Mouse (Mus musculus): ENCODE measurements at regions not wholly inside any gene's neighbourhood (a gene's known extent, or its start where the extent isn't known, plus 50 kb on each side); places are given as distances from the start of the nearest gene placed in this dataset.
"Not testable (repeated sequence)": the region's sequence is repeated elsewhere in the genome, so short reads cannot be mapped to it uniquely, and the experiment has no call there.

- DNase-seq (ENCODE audit: extremely low spot score, low read depth, low spot score) = not testable (repeated sequence)
Measured at GRCm38 (mm10) chr6:37747793-37748192, 122.8 kb upstream of the Trim24 start.

GRCm38 (mm10) chr6:37748296-37748980, 122.2 kb upstream of the Trim24 start:
- DNase-seq (ENCODE audit: extremely low spot score, low read depth, low spot score) = no peak

GRCm38 (mm10) chr6:37749016-37749415, 121.6 kb upstream of the Trim24 start:
- no peak for DNase-seq (ENCODE audit: extremely low spot score, low read depth, low spot score)

- DNase-seq (ENCODE audit: extremely low spot score, low read depth, low spot score) = no peak
Measured at GRCm38 (mm10) chr6:37750271-37750670, 120.3 kb upstream of the Trim24 start.

GRCm38 (mm10) chr6:37751701-37752100, 118.9 kb upstream of the Trim24 start:
- no peak for DNase-seq (ENCODE audit: extremely low spot score, low read depth, low spot score)

GRCm38 (mm10) chr6:37761003-37761402, 109.6 kb upstream of the Trim24 start:
- DNase-seq (ENCODE audit: extremely low spot score, low read depth, low spot score) = not testable (repeated sequence)

- DNase-seq (ENCODE audit: extremely low spot score, low read depth, low spot score) = no peak
Measured at GRCm38 (mm10) chr6:37763036-37763435, 107.6 kb upstream of the Trim24 start.

GRCm38 (mm10) chr6:37767690-37768089, 102.9 kb upstream of the Trim24 start:
- no peak for DNase-seq (ENCODE audit: extremely low spot score, low read depth, low spot score)

- no peak for DNase-seq (ENCODE audit: extremely low spot score, low read depth, low spot score)
Measured at GRCm38 (mm10) chr6:37773294-37773693, 97.3 kb upstream of the Trim24 start.

- no peak for DNase-seq (ENCODE audit: extremely low spot score, low read depth, low spot score)
Measured at GRCm38 (mm10) chr6:37775151-37775550, 95.5 kb upstream of the Trim24 start.

GRCm38 (mm10) chr6:37779893-37780292, 90.7 kb upstream of the Trim24 start:
- DNase-seq (ENCODE audit: extremely low spot score, low read depth, low spot score) = no peak

GRCm38 (mm10) chr6:37781894-37782293, 88.7 kb upstream of the Trim24 start:
- DNase-seq (ENCODE audit: extremely low spot score, low read depth, low spot score) = no peak

GRCm38 (mm10) chr6:37785280-37785679, 85.3 kb upstream of the Trim24 start:
- DNase-seq (ENCODE audit: extremely low spot score, low read depth, low spot score) = not testable (repeated sequence)

GRCm38 (mm10) chr6:37785741-37786140, 84.9 kb upstream of the Trim24 start:
- no peak for DNase-seq (ENCODE audit: extremely low spot score, low read depth, low spot score)

- DNase-seq (ENCODE audit: extremely low spot score, low read depth, low spot score) = not testable (repeated sequence)
Measured at GRCm38 (mm10) chr6:37787858-37788257, 82.8 kb upstream of the Trim24 start.

- DNase-seq (ENCODE audit: extremely low spot score, low read depth, low spot score) = no peak
Measured at GRCm38 (mm10) chr6:37790878-37791277, 79.7 kb upstream of the Trim24 start.

- peak; percentile 33 for DNase-seq (ENCODE audit: extremely low spot score, low read depth, low spot score)
Measured at GRCm38 (mm10) chr6:37794211-37794610, 76.4 kb upstream of the Trim24 start.

- DNase-seq (ENCODE audit: extremely low spot score, low read depth, low spot score) = no peak
Measured at GRCm38 (mm10) chr6:37795001-37795400, 75.6 kb upstream of the Trim24 start.

GRCm38 (mm10) chr6:37803231-37803630, 67.4 kb upstream of the Trim24 start:
- DNase-seq (ENCODE audit: extremely low spot score, low read depth, low spot score) = no peak

- DNase-seq (ENCODE audit: extremely low spot score, low read depth, low spot score) = not testable (repeated sequence)
Measured at GRCm38 (mm10) chr6:37805896-37806295, 64.7 kb upstream of the Trim24 start.

GRCm38 (mm10) chr6:37806529-37807191, 64.0 kb upstream of the Trim24 start:
- not testable (repeated sequence) for DNase-seq (ENCODE audit: extremely low spot score, low read depth, low spot score)

- DNase-seq (ENCODE audit: extremely low spot score, low read depth, low spot score) = not testable (repeated sequence)
Measured at GRCm38 (mm10) chr6:37815218-37815617, 55.4 kb upstream of the Trim24 start.

All from hindlimb bud, embryonic 11.5 days (tissue).